Mouse (Mus musculus) hindbrain, embryonic 11.5 days (tissue): ENCODE data around the gene Flt3. TPM values are rescaled to one million over a fixed set of nuclear protein-coding genes. Genes with fewer than 3 reads are reported as not detected.

Experiments used
- ATAC-seq: fragments of 200-750 bp; cut with Nextera tagmentation; 2 replicates; pipeline ENCODE4 v1.8.0; 2017; ENCODE audit warnings: mild to moderate bottlenecking, moderate TSS enrichment, moderate library complexity; ENCODE audit not compliant: low FRiP score
- DNase-seq: peaks from one replicate; pipeline ENCODE4 v3.0.0-alpha.2; 2015; ENCODE audit warnings: low spot score
- H3K27ac ChIP-seq: fragments of 300-500 bp; sonication (generic); 2 replicates; pipeline ENCODE4 v1.5.1; 2014; ENCODE audit warnings: mild to moderate bottlenecking, low read depth, low read length
- H3K27me3 ChIP-seq: fragments of 300-500 bp; sonication (generic); 2 replicates; pipeline ENCODE4 v1.6.1; 2014; ENCODE audit warnings: mild to moderate bottlenecking, low read length, moderate library complexity, mixed read lengths; ENCODE audit not compliant: control insufficient read depth, insufficient read depth
- H3K36me3 ChIP-seq: fragments of 300-500 bp; sonication (generic); 2 replicates; pipeline ENCODE4 v1.6.1; 2014; ENCODE audit warnings: mild to moderate bottlenecking, low read length, moderate library complexity, mixed read lengths; ENCODE audit not compliant: control insufficient read depth, insufficient read depth
- H3K4me1 ChIP-seq: fragments of 300-500 bp; sonication (generic); replicated peaks from 2 replicates; pipeline ENCODE4 v1.6.1; 2014; ENCODE audit warnings: low read length, mixed read lengths; ENCODE audit not compliant: control insufficient read depth, insufficient read depth
- H3K4me2 ChIP-seq: fragments of 300-500 bp; sonication (generic); replicated peaks from 2 replicates; pipeline ENCODE4 v1.6.1; 2014; ENCODE audit warnings: mild to moderate bottlenecking, low read depth, low read length
- H3K4me3 ChIP-seq: fragments of 300-500 bp; sonication (generic); 2 replicates; pipeline ENCODE4 v1.5.1; 2014; ENCODE audit warnings: low read depth, low read length
- H3K9ac ChIP-seq: fragments of 300-500 bp; sonication (generic); 2 replicates; pipeline ENCODE4 v1.6.1; 2014; ENCODE audit warnings: low read depth, low read length
- H3K9me3 ChIP-seq: fragments of 300-500 bp; sonication (generic); 2 replicates; pipeline ENCODE4 v1.6.1; 2016; ENCODE audit warnings: low read length; ENCODE audit not compliant: control insufficient read depth
- WGBS: fragments of 180-500 bp; shearing (Covaris S2); extraction: QIAGEN DNeasy Blood & Tissue Kit; methylation state at CpG from one replicate; pipeline ENCODE4 v1.1.7; 2014; 5-methylcytosine and 5-hydroxymethylcytosine counted together
- polyA plus RNA-seq: library from polyadenylated mRNA; unstranded; fragments of >200 nt; fragmentation: Nextera tagmentation; extraction: Ambion mirVana; gene quantifications from 2 replicates; pipeline ENCODE4 v1.2.1, GENCODE M21; 2014

Flt3 gene
- 0.14 and 0.15 TPM in 2 replicates for polyA plus RNA-seq

GRCm38 (mm10) chr5:147399843-147400504 is at the start of gene Flt3:
Flt3 (minus strand) TSS chr5:147400489.
- no peaks in the 10 kb centered on the region for H3K9me3 ChIP-seq
- peak within 1 kb of the TSS; percentile 19 for H3K9ac ChIP-seq
- peaks cover 34% of the 10 kb centered on the region for H3K27me3 ChIP-seq
- no peaks in the 10 kb centered on the region for H3K36me3 ChIP-seq
- peak; percentile 66 for DNase-seq
- WGBS, result under 1% methylated on average over 24 of the region's 56 CpGs
- peak within 1 kb of the TSS; percentile 42 for H3K4me3 ChIP-seq
- H3K4me2 ChIP-seq, result peak within 1 kb of the TSS; percentile 88
- peaks cover 5% of the 10 kb centered on the region; the same call in 1 of the 2 replicates for H3K4me1 ChIP-seq
- H3K27ac ChIP-seq, result no peak within 1 kb of the TSS
- ATAC-seq, result peak; percentile 90

- Histone ChIP-seq H3K4me2 (no peak overlapping the region), H3K4me3 (no peak overlapping the region), H3K9me3 (no peaks in the 10 kb centered on the region), H3K4me1 (no peaks in the 10 kb centered on the region), H3K36me3 (no peaks in the 10 kb centered on the region), H3K9ac (no peak overlapping the region), H3K27ac (no peak overlapping the region), H3K27me3 (no peaks in the 10 kb centered on the region)
- 87% methylated on average over 4 of the region's 4 CpGs for WGBS
- ATAC-seq (no peak), DNase-seq (no peak)
These were observed 48.6 kb upstream of the Flt3 start for GRCm38 (mm10) chr5:147448933-147449332.

GRCm38 (mm10) chr5:147448526-147448925 is 48.2 kb upstream of the Flt3 start:
- Histone ChIP-seq H3K9me3 (no peaks in the 10 kb centered on the region), H3K27ac (no peak overlapping the region), H3K27me3 (no peaks in the 10 kb centered on the region), H3K4me3 (no peak overlapping the region), H3K4me1 (no peaks in the 10 kb centered on the region), H3K36me3 (no peaks in the 10 kb centered on the region), H3K9ac (no peak overlapping the region), H3K4me2 (no peak overlapping the region)
- ATAC-seq (no peak), DNase-seq (no peak)
- WGBS, result 49% methylated on average over 4 of the region's 4 CpGs

GRCm38 (mm10) chr5:147445252-147445651 is 45.0 kb upstream of the Flt3 start:
- no peaks in the 10 kb centered on the region for H3K9me3 ChIP-seq
- no peaks in the 10 kb centered on the region for H3K27me3 ChIP-seq
- H3K36me3 ChIP-seq, result no peaks in the 10 kb centered on the region
- ATAC-seq, result no peak
- no peak overlapping the region for H3K4me2 ChIP-seq
- DNase-seq, result no peak
- no peak overlapping the region for H3K4me3 ChIP-seq
- no peak overlapping the region for H3K9ac ChIP-seq
- no peak overlapping the region for H3K27ac ChIP-seq
- H3K4me1 ChIP-seq, result no peaks in the 10 kb centered on the region
- 90% methylated on average over 4 of the region's 4 CpGs for WGBS

GRCm38 (mm10) chr5:147444757-147445156 is 44.5 kb upstream of the Flt3 start:
- Histone ChIP-seq H3K9me3 (no peaks in the 10 kb centered on the region), H3K4me1 (no peaks in the 10 kb centered on the region), H3K4me3 (no peak overlapping the region), H3K27me3 (no peaks in the 10 kb centered on the region), H3K9ac (no peak overlapping the region), H3K27ac (no peak overlapping the region), H3K36me3 (no peaks in the 10 kb centered on the region), H3K4me2 (no peak overlapping the region)
- 88% methylated on average over 2 of the region's 2 CpGs for WGBS
- no peak for ATAC-seq
- no peak for DNase-seq

- no peak overlapping the region for H3K27ac ChIP-seq
- H3K4me1 ChIP-seq, result no peaks in the 10 kb centered on the region
- DNase-seq, result no peak
- no peak overlapping the region for H3K4me2 ChIP-seq
- H3K4me3 ChIP-seq, result no peak overlapping the region
- ATAC-seq, result no peak
- H3K9ac ChIP-seq, result no peak overlapping the region
- WGBS, result 91% methylated on average over 6 of the region's 6 CpGs
- no peaks in the 10 kb centered on the region for H3K27me3 ChIP-seq
- H3K9me3 ChIP-seq, result no peaks in the 10 kb centered on the region
- no peaks in the 10 kb centered on the region for H3K36me3 ChIP-seq
These were observed 44.0 kb upstream of the Flt3 start for GRCm38 (mm10) chr5:147444298-147444697.

GRCm38 (mm10) chr5:147442741-147443140 is 42.5 kb upstream of the Flt3 start:
- H3K4me1 ChIP-seq, result no peaks in the 10 kb centered on the region
- no peaks in the 10 kb centered on the region for H3K9me3 ChIP-seq
- H3K27me3 ChIP-seq, result no peaks in the 10 kb centered on the region
- H3K9ac ChIP-seq, result no peak overlapping the region
- H3K4me3 ChIP-seq, result no peak overlapping the region
- ATAC-seq, result no peak
- DNase-seq, result no peak
- WGBS, result 72% methylated on average over 4 of the region's 4 CpGs
- H3K36me3 ChIP-seq, result no peaks in the 10 kb centered on the region
- no peak overlapping the region for H3K27ac ChIP-seq
- H3K4me2 ChIP-seq, result no peak overlapping the region

GRCm38 (mm10) chr5:147441979-147442378 is 41.7 kb upstream of the Flt3 start:
- H3K4me3 ChIP-seq, result no peak overlapping the region
- no peaks in the 10 kb centered on the region for H3K9me3 ChIP-seq
- no peak overlapping the region for H3K27ac ChIP-seq
- H3K4me1 ChIP-seq, result no peaks in the 10 kb centered on the region
- H3K27me3 ChIP-seq, result no peaks in the 10 kb centered on the region
- H3K4me2 ChIP-seq, result no peak overlapping the region
- no peak overlapping the region for H3K9ac ChIP-seq
- ATAC-seq (no peak), DNase-seq (no peak)
- H3K36me3 ChIP-seq, result no peaks in the 10 kb centered on the region
- 81% methylated on average over 1 of the region's 1 CpGs for whole genome bisulfite sequencing

- Histone ChIP-seq H3K9me3 (no peaks in the 10 kb centered on the region), H3K27me3 (no peaks in the 10 kb centered on the region), H3K36me3 (no peaks in the 10 kb centered on the region), H3K9ac (no peak overlapping the region), H3K27ac (no peak overlapping the region), H3K4me1 (no peaks in the 10 kb centered on the region), H3K4me3 (no peak overlapping the region), H3K4me2 (no peak overlapping the region)
- DNase-seq (no peak), ATAC-seq (no peak)
- WGBS, result 80% methylated on average over 3 of the region's 3 CpGs
These were observed 40.8 kb upstream of the Flt3 start for GRCm38 (mm10) chr5:147440996-147441507.
